Mouse (Mus musculus) c-Kit-negative CD71-positive TER-119-positive erythroid progenitor cells, embryonic 14.5 days (primary cell): ENCODE measurements around the gene Nfam1.
A peak's percentile ranks its signal among the peaks of the same experiment; 100 is the strongest.
"Not testable (repeated sequence)": the region's sequence is repeated elsewhere in the genome, so short reads cannot be mapped to it uniquely, and the experiment has no call there.

Source experiments
- DNase-seq: peaks from one replicate; pipeline ENCODE4 v3.0.0-alpha.2; 2013; ENCODE audit warnings: low read depth, low spot score

The Nfam1 gene

DNA sequence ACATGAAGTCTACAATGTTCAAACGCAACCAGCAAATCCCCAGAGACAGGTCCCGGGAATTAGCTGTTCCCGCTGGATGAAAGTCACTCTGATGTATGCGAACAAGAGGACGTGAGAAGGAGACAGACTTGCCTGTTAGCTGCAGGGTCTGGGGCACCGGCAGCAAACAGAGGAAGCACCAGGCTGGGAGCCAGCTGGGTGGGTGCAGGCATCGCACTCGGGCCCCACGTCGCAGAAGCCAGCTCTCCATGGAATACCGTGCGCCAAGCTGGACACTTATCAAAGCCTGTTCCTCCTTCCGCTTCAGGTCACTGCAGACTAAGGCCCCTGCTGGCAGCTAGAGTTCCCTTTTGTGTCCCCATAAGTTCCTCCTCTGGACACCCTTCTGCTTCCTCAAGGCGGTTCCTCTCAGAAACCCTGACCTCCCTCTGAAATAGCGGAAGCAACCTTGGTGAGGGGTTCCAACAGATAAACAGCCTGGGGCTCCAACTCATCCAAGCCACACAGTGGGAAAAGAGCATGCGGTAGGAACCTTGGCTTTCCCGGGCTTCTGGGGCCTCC is at the start of gene Nfam1:
TSS of gene Nfam1 (minus strand) at position 326 of the 561 bp plus-strand sequence.
- no peak for DNase-seq

DNA sequence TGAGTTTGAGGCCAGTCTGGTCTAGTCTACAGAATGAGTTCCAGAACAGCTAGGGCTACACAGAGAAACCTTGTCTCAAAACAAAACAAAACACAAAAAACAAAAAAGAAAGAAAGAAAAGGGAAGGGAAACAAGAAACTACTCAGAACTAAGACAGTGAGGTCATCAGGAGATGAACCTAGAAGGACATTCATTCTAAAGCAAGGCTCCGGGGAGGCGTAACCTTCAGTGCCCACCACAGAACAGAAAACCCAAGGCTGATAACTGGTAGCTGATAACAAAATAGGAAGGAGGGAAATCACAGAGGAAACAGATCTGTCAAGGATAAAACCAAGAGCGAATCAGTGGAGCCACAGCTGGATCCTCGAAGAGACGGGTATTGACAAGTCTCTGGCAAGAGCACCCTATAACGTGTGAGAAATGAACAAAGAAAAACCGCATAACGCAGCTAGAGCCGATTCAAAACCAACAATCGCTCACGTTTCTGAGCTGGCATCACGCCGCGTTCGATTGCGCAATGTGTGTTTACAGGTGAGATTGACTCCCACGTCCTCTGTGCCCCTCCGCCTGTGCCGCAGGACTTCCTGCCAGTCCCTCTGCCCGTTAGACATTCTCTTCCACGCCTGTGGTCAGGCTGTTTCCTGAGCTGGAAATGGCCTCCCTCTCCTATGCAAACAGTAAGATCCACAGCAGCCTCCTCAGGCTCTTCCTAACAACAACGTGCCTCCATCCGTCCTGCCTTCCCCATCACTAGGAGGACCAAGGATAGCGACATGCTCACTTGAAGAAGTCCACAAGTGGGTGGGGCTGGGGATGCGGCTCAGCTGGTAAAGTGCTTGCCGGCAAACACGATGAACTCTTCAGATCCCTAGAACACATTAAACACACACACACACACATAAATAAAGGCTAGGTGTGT is 42.8 kb upstream of the Nfam1 start:
- DNase-seq, result no peak

DNA sequence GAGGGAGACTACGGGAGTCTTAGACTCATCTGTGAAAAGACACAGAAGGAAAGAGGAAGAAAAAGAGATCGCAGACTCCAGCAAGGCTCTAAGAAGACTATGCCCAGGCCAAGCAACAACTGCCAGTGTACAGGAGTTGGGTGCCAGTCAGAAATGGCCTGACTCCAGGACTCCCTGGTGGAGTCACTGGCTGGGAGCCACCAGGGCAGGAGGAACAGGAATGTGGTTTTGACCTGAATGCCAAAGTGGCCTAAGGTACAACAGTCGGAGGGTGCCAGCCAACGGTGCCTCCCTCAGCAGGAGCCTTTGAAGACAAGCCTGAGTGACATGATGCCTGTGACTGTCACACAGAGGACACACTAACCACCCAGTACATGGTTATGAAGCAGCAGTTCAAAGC is 41.1 kb upstream of the Nfam1 start:
- DNase-seq, result no peak

GRCm38 (mm10) chr15:83071752-83072151 is 38.6 kb upstream of the Nfam1 start:
- no peak for DNase-seq

- DNase-seq, result no peak
Measured at GRCm38 (mm10) chr15:83070942-83071341, 37.8 kb upstream of the Nfam1 start.

DNA sequence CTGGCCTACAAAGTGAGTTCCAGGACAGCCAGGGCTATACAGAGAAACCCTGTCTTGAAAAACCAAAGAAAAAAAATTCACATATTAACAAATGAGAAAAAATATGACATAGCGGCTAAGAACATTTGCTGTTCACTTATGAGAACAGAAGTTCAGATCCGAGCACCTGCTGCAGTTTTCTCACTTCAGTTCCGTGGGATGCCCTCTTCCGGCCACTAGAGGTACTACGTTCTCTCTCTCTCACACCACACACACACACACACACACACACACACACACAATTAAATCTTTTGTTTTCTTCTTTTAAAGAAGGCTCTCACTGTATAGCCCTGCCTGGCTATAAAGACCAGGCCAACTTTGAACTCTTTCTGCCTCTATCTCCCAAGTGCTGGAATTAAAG is 35.2 kb upstream of the Nfam1 start:
- no peak for DNase-seq

- no peak for DNase-seq
Measured at GRCm38 (mm10) chr15:83065543-83065942, 32.4 kb upstream of the Nfam1 start.

GRCm38 (mm10) chr15:83062582-83062981 is 29.5 kb upstream of the Nfam1 start:
- not testable (repeated sequence) for DNase-seq

DNA sequence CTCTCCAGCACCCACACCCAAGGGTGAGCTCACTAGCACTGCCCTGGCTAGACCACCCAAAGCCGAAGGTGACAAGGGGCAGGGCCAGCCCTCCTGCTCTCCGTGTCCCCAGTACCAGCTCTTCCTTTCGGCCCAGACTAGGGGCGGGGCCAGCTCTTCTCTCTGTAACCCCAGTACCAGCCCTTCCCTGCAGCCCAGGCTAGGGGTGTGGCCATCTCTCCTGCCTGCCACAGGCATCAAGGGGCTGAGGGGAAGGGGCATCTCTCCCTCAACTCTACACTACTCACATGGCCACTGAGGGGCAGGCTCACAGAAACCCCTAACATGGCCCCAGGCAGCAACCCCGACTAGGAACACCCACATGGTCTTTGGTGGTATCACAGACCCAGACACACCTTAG is 28.6 kb upstream of the Nfam1 start:
- DNase-seq, result no peak

DNA sequence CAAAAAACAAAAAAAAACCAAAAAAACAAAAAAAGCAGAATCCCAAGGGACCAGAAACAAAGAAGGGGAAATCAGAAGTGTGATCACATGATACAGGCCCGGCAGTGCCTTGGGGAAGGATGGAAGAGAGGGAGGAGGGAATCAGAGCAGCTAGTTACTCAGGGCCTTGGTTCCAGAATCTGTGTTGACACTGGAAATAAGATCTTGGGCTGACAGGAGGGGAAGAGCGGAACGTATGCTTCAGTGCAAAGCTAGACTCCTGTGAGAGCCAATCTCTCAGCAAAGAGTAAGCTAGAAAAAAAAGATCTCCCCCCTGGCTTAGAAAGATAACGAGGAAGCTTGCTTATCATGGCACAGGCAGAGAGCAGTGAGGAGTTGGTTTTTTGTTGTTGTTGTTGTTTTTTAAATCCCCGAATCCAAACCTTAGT is 26.1 kb upstream of the Nfam1 start:
- no peak for DNase-seq

DNA sequence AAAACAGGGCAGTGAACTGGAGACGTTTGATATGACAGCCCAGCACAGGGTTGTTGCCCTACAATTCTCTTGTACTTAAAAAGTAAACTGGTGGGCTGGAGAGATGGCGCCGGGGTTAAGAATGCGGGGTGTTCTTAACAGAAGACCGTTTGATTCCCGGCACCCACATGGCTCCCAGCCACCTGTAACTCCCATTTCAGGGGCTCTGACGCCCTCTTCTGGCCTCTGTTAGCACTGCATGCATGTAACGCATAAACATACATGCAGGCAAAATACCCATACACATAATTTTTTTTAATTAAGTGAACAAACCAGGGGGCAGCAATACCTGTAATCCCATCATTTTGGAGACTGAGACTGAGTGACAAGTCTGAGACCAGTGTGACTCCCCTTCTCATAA is 24.4 kb upstream of the Nfam1 start:
- no peak for DNase-seq

DNA sequence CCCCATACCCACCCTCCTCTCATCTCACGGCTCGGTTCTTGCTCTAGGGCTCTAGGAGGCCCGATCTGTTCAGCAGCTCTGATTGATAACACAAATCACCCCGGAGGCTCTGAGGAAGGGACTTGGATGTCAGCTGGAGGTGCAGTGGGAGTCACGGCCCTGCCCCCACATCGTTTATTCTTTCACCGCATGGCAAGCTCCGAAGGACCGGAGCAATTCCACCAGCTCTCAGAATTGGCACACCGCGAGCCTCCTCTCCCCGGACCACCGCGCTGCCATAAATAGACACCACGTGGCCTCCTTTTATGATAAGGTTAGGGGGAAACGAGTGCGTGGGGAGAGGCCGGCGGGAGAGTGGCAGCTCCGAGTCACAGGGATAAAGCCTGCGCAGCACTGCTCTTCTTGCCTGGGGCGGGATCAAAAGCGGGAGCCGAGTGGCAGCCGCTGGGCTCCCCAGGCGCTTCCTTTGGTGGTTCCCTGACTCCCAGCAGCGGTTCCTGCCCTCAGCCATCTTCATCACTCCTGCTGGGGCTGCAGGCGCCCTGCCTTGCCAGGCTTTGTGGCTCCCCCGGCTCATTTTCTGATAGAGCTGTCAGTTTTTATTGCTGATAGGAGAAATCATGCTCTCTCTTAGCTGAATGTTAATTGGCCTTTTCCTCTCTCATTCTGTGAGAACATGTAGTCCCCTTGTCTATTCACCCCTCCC is 23.4 kb upstream of the Nfam1 start:
- DNase-seq, result no peak

DNA sequence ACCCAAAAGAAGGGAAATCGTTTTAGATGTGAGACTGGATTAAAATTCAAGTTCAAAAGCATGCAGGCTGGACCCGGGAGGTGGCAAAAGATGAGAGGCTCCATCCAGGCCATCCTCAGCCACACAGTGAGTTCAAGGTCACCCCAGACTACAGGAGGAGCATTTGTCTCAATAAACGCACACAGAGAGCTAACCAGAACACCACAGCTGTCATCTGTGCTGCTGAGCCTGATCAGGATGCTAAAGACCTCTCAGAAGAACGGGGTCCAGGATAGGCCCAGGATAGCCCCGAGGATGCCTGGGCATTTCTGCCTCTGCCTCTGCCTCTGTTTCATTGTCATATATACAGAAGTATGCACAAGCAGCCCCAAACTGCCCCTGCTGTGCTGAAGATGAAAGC is 22.5 kb upstream of the Nfam1 start:
- DNase-seq, result no peak

- DNase-seq, result no peak
Measured at GRCm38 (mm10) chr15:83053261-83053660, 20.2 kb upstream of the Nfam1 start.

DNA sequence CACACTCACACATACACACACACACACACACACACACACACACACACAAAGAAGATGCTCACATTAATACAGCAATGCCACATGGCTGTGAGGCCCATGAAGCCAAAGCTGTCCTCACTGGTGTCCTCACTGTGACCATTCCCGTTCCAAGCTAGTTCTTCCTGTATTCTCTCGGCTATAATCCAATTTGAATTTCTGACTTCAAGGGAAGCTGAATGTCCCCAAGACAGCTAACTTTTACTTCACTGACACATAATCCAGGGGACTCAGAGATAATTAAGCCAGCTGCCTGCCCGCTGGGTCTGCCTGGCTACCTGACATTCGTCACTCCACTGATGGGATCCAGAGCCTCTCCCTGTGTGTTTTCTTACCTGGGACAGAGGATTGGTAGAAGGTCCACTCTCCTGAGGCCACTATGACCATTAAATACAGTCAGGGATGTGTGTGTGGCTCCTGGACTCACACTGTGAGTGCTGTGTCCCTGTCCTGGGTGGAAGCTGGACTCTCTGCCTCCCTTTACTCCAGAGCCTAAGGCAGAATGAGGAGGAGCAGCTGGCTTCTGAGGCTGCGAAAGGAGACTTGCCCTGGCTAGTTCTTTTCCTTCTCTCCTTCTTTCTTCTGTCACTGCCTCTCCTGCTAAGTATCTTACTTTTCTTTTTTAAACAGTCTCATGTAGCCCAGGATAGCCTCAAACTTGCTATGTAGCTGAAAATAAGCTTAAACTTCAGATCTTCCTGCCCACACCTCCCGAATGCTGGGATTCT is 19.4 kb upstream of the Nfam1 start:
- no peak for DNase-seq

DNA sequence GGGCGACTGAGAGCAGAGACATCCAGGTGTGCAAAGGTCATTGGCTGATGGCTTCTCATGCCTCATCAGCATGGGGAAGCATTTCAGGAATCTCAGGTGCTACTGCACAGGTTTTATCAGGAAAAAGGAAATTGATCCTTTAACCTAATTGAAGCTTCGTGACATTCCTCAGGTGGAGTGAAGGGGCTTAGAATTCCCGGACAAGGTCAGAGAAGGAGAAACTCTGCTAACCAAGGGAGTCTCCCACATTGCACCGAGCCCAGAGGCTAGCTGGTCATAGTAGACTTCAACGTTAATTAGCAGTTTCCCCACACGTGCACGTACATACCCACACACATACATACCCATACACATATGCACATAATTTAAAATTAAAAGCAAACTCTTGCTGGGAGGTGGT is 13.6 kb upstream of the Nfam1 start:
- DNase-seq, result no peak

DNA sequence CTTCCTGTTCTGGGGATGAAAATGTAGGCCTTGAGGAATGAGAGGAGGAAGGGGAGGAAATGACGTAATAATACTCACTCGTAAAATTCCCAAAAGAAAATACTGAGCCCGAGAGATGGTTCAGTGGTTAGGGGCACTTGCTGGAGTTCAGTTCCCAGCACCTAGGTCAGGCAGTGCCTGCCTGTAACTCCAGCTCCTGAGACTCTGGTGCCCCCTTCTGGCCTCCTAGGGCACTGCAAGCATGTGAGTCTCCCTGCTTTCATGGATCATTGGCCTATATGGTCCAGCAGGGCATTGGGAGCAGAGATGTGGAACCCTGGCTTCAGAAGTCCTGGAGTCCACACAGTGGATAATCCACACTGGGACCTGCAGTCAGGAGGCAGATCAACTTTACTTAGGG is 13.2 kb upstream of the Nfam1 start:
- peak; percentile 13 for DNase-seq

DNA sequence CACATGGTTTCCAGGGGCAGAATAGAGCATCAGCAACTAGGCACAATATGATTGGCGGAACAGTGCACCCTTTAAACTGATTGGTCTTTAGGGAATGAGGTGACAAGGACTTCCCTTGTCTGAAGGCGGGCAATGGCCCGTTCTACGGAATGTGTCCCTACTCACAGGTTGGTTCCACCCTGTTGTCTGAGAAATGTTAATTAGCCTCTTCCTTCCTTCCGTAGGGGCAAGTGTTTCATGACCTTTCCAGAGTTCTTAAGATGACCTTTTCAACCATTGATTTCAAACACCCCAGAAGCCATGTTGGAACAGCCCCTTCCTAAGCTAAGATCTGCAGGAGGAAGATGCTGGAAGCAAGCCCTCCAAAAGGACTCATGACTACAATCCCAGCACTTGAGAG is 12.5 kb upstream of the Nfam1 start:
- DNase-seq, result not testable (repeated sequence)

- no peak for DNase-seq
Measured at GRCm38 (mm10) chr15:83043362-83043708, 10.2 kb upstream of the Nfam1 start.

- DNase-seq, result no peak
Measured at GRCm38 (mm10) chr15:83042655-83043361, 9.7 kb upstream of the Nfam1 start.

DNA sequence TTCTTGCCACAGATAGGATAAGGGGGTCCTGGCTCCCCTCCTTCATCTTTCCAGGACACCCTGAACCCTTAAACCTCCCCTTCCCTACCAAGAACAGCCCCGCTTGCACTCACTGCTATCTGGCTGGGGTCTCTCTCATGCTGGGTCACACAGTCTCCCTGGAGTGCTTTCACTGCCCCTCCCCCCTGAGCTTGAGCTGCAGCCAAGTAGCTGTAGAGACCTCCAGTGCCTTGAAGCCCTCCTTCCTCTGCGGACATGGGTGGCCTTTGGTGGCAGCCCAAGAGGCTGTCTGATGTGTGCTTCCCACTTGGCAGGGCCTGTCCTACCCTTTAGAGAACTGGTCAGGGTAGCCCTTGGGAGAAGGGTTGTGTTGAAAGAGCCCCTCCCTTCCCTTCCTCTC is 7.0 kb upstream of the Nfam1 start:
- no peak for DNase-seq
